ENCODE assay signal across 7 mouse cellular contexts in the genomic region with DNA sequence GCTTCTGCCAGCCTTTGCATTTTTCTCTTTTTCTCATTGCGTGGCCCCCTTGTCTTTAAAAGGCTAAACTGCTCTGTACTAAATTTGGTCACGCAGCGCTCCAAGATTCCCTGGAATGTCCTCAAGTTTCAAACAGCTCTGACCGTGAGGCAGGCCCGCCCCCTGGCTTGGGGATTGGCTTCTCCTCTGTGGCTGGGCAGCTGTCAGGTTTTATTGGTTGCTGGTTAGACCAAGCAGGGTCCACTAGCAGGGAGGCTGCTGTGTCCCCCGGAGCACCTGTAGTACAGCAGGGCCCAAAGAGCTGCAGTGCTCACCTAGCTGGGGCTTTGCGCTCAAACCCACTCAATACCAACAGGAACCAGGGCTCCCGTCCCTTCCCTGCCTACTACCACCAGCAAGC. TPM values are rescaled to one million over a fixed set of nuclear protein-coding genes. Genes with fewer than 3 reads are reported as not detected.
DNase-seq lines count a peak whose midpoint lies in the region; ATAC-seq and TF ChIP-seq lines count a peak whose summit lies in the region.

A gene (plus strand): TSS at position 237 of the 400 bp plus-strand sequence.

- TF ChIP-seq CTCF in heart, adult 2 months (IDR thresholded peaks at IDR 0.05): no peak
- peak; percentile 51 for TF ChIP-seq CTCF in kidney, postnatal 0 days (IDR thresholded peaks at IDR 0.05; ENCODE audit: low read depth)

- H3K4me1 ChIP-seq in heart, adult 2 months (ENCODE audit: control insufficient read depth, insufficient read depth, low read length): no peaks in the 10 kb centered on the region
- no peaks in the 10 kb centered on the region for H3K4me1 ChIP-seq in kidney, postnatal 0 days (replicated peaks; ENCODE audit: insufficient read depth, low read length)
- no peaks in the 10 kb centered on the region; the same call in 1 of the 2 replicates for H3K4me1 ChIP-seq in neural tube, embryonic 12.5 days

- peak within 1 kb of the TSS; percentile 45 for H3K4me2 ChIP-seq in kidney, postnatal 0 days (ENCODE audit: low read length)
- H3K4me2 ChIP-seq in neural tube, embryonic 12.5 days (replicated peaks): peak within 1 kb of the TSS; percentile 28; the same call in 1 of the 2 replicates

- TF ChIP-seq EP300 in heart, adult 2 months (IDR thresholded peaks at IDR 0.05; ENCODE audit: insufficient read depth, low read depth, low read length): no peak

- peak; percentile 87 for DNase-seq in Muller cell, postnatal 12 days (ENCODE audit: inconsistent ontology term)
- DNase-seq in adipocyte (ENCODE audit: low spot score): peak; percentile 67
- DNase-seq in heart, adult 2 months: peak in 1 of 2 experiments; percentile 15
- DNase-seq in kidney, postnatal 0 days (ENCODE audit: low spot score): peak; percentile 93
- DNase-seq in thymus, postnatal 0 days (ENCODE audit: low spot score): no peak
- DNase-seq in layer of hippocampus, adult 18-20 months (ENCODE audit: low spot score in 2 of 2): no peak

- intact Hi-C loops in heart, adult 2 months (cut with DNase I): no loop called here

- no peak within 1 kb of the TSS; the same call in 1 of the 2 replicates for H3K27ac ChIP-seq in heart, adult 2 months
- no peak within 1 kb of the TSS for H3K27ac ChIP-seq in kidney, postnatal 0 days
- H3K27ac ChIP-seq in neural tube, embryonic 12.5 days: no peak within 1 kb of the TSS

- no peaks in the 10 kb centered on the region for H3K27me3 ChIP-seq in heart, adult 2 months (ENCODE audit: control insufficient read depth, insufficient read depth, low read length)
- H3K27me3 ChIP-seq in kidney, postnatal 0 days (ENCODE audit: insufficient read depth, low read length): no peaks in the 10 kb centered on the region
- peaks cover 8% of the 10 kb centered on the region for H3K27me3 ChIP-seq in neural tube, embryonic 12.5 days (replicated peaks)

- no peaks in the 10 kb centered on the region for H3K36me3 ChIP-seq in heart, adult 2 months (ENCODE audit: control insufficient read depth, insufficient read depth, low read length)
- H3K36me3 ChIP-seq in kidney, postnatal 0 days (ENCODE audit: insufficient read depth, low read length): no peaks in the 10 kb centered on the region
- H3K36me3 ChIP-seq in neural tube, embryonic 12.5 days: no peaks in the 10 kb centered on the region

- 0 out of 2 replicates have a peak within 1 kb of the TSS, but pooled peaks have one; percentile 2 for H3K9ac ChIP-seq in heart, adult 2 months (ENCODE audit: low read depth, low read length)
- H3K9ac ChIP-seq in kidney, postnatal 0 days (ENCODE audit: low read depth, low read length): peak within 1 kb of the TSS; percentile 9; the same call in 1 of the 2 replicates
- H3K9ac ChIP-seq in neural tube, embryonic 12.5 days: no peak within 1 kb of the TSS

- no peak for TF ChIP-seq POLR2A in heart, adult 2 months (IDR thresholded peaks at IDR 0.05; ENCODE audit: insufficient read depth, low read depth, low read length)

- 20% methylated on average over 8 of the region's 8 CpGs for WGBS in heart, adult 2 months
- WGBS in kidney, postnatal 0 days: 6% methylated on average over 8 of the region's 8 CpGs
- 14% methylated on average over 8 of the region's 8 CpGs for WGBS in neural tube, embryonic 12.5 days

- peak; percentile 90 for ATAC-seq in kidney, postnatal 0 days (replicated peaks; ENCODE audit: low FRiP score, low read depth)
- ATAC-seq in neural tube, embryonic 12.5 days (ENCODE audit: low FRiP score, low read depth): no peak

- H3K79me2 ChIP-seq in heart, adult 2 months (replicated peaks; ENCODE audit: control insufficient read depth, insufficient read depth, low read length): no peaks in the 10 kb centered on the region

- no peak within 1 kb of the TSS for H3K4me3 ChIP-seq in heart, adult 2 months
- H3K4me3 ChIP-seq in kidney, postnatal 0 days (replicated peaks; ENCODE audit: low read depth, low read length): peak within 1 kb of the TSS; percentile 21; the same call in 1 of the 2 replicates
- no peak within 1 kb of the TSS for H3K4me3 ChIP-seq in neural tube, embryonic 12.5 days

- H3K9me3 ChIP-seq in kidney, postnatal 0 days (replicated peaks; ENCODE audit: low read length): no peaks in the 10 kb centered on the region
- no peaks in the 10 kb centered on the region for H3K9me3 ChIP-seq in neural tube, embryonic 12.5 days

RNA-seq across cellular contexts. Expression of the gene that starts here (rescaled TPM):
- 1 to 10 TPM; 3.7 to 4.7 TPM for total RNA-seq in heart, adult 2 months (2021)
- polyA plus RNA-seq in heart, adult 2 months (2012; rRNA removed): 4.8 and 6.4 TPM in 2 replicates
- 2.1 and 2.9 TPM in 2 replicates for polyA plus RNA-seq in kidney, postnatal 0 days (2015; fragmentation: Nextera tagmentation; extraction: Ambion mirVana)
- 0.37 and 0.49 TPM in 2 replicates for polyA plus RNA-seq in neural tube, embryonic 12.5 days (2016; fragmentation: Nextera tagmentation; extraction: Ambion mirVana)
- 0.55 and 0.89 TPM in 2 replicates for polyA plus RNA-seq in thymus, postnatal 0 days (2015; fragmentation: Nextera tagmentation; extraction: Ambion mirVana)
- under 1 TPM; 0.58 to 0.67 TPM for total RNA-seq in layer of hippocampus, adult 18-20 months (2021)

Comparison
In these comparisons a context has a peak if more than half of its experiments do, and no peak if none do; other contexts are left out.
1. DNase-seq: peak in Muller cell, postnatal 12 days (single experiment), adipocyte (single experiment) and kidney, postnatal 0 days (single experiment); none in thymus, postnatal 0 days (single experiment) and layer of hippocampus, adult 18-20 months (0 of 2).